Mouse (Mus musculus) lung, embryonic 14.5 days (tissue): Measurements from ENCODE around the gene Fat3. TPM values are rescaled to one million over a fixed set of nuclear protein-coding genes. Genes with fewer than 3 reads are reported as not detected.

ENCODE experiments used
- ATAC-seq: fragments of 200-750 bp; cut with Nextera tagmentation; 2 replicates; pipeline ENCODE4 v1.8.0; 2017; ENCODE audit warnings: mild to moderate bottlenecking, moderate TSS enrichment, moderate library complexity; ENCODE audit not compliant: insufficient read depth
- DNase-seq: peaks from one replicate; pipeline ENCODE4 v3.0.0-alpha.2; 2015
- H3K27ac ChIP-seq: fragments of 300-500 bp; sonication (generic); 2 replicates; pipeline ENCODE4 v1.5.1; 2014; ENCODE audit warnings: low read depth, mild to moderate bottlenecking, moderate library complexity
- H3K27me3 ChIP-seq: fragments of 300-500 bp; sonication (generic); 2 replicates; pipeline ENCODE4 v1.6.1; 2014; ENCODE audit warnings: low read length, control low read depth; ENCODE audit not compliant: insufficient read depth
- H3K36me3 ChIP-seq: fragments of 300-500 bp; sonication (generic); 2 replicates; pipeline ENCODE4 v1.6.1; 2014; ENCODE audit warnings: control low read depth; ENCODE audit not compliant: insufficient read depth
- H3K4me1 ChIP-seq: fragments of 300-500 bp; sonication (generic); 2 replicates; pipeline ENCODE4 v1.6.1; 2014; ENCODE audit warnings: antibody characterized with exemption, control low read depth; ENCODE audit not compliant: insufficient read depth
- H3K4me2 ChIP-seq: fragments of 300-500 bp; sonication (generic); 2 replicates; pipeline ENCODE4 v1.6.1; 2014; ENCODE audit warnings: mild to moderate bottlenecking
- H3K4me3 ChIP-seq: fragments of 300-500 bp; sonication (generic); 2 replicates; pipeline ENCODE4 v1.5.1; 2014; ENCODE audit warnings: low read depth, low read length
- H3K9ac ChIP-seq: fragments of 300-500 bp; sonication (generic); 2 replicates; pipeline ENCODE4 v1.6.1; 2014
- H3K9me3 ChIP-seq: fragments of 300-500 bp; sonication (generic); 2 replicates; pipeline ENCODE4 v1.6.1; 2016; ENCODE audit warnings: low read depth, low read length, control low read depth
- CTCF ChIP-seq: IDR thresholded peaks from 2 replicates; pipeline ENCODE4 v1.5.1; 2016; ENCODE audit warnings: antibody characterized with exemption, low read depth
- WGBS: fragments of 180-500 bp; shearing (Covaris S2); extraction: QIAGEN DNeasy Blood & Tissue Kit; methylation state at CpG from one replicate; pipeline ENCODE4 v1.1.7; 2014; 5-methylcytosine and 5-hydroxymethylcytosine counted together
- polyA plus RNA-seq: library from polyadenylated mRNA; unstranded; fragments of >200 nt; fragmentation: Nextera tagmentation; extraction: Ambion mirVana; gene quantifications from 2 replicates; pipeline ENCODE4 v1.2.1, GENCODE M21; 2014

The Fat3 gene
- polyA plus RNA-seq, 1 experiment from 2014 or later = 1.2 TPM

GRCm38 (mm10) chr9:15927378-15928083, 573.6 kb downstream of the Fat3 start:
- no peak for DNase-seq
- Histone ChIP-seq H3K9me3 (no peaks in the 10 kb centered on the region), H3K4me1 (no peaks in the 10 kb centered on the region), H3K4me3 (no peak overlapping the region), H3K9ac (no peak overlapping the region), H3K36me3 (no peaks in the 10 kb centered on the region), H3K27ac (no peak overlapping the region), H3K4me2 (no peak overlapping the region), H3K27me3 (no peaks in the 10 kb centered on the region)
- no peak for TF ChIP-seq CTCF
- 47% methylated on average over 5 of the region's 5 CpGs for WGBS
- ATAC-seq = no peak

GRCm38 (mm10) chr9:15925237-15925636, 575.8 kb downstream of the Fat3 start:
- H3K9ac ChIP-seq = no peak overlapping the region
- no peaks in the 10 kb centered on the region for H3K27me3 ChIP-seq
- no peak for TF ChIP-seq CTCF
- no peaks in the 10 kb centered on the region for H3K4me1 ChIP-seq
- WGBS = 87% methylated on average over 5 of the region's 5 CpGs
- no peaks in the 10 kb centered on the region for H3K9me3 ChIP-seq
- no peak overlapping the region for H3K27ac ChIP-seq
- ATAC-seq (no peak), DNase-seq (no peak)
- no peak overlapping the region for H3K4me3 ChIP-seq
- H3K4me2 ChIP-seq = no peak overlapping the region
- no peaks in the 10 kb centered on the region for H3K36me3 ChIP-seq

- Histone ChIP-seq H3K9ac (no peak overlapping the region), H3K36me3 (no peaks in the 10 kb centered on the region), H3K4me1 (no peaks in the 10 kb centered on the region), H3K4me2 (no peak overlapping the region), H3K27me3 (no peaks in the 10 kb centered on the region), H3K4me3 (no peak overlapping the region), H3K27ac (no peak overlapping the region), H3K9me3 (no peaks in the 10 kb centered on the region)
- WGBS = 68% methylated on average over 4 of the region's 4 CpGs
- DNase-seq = no peak
- TF ChIP-seq CTCF = no peak
- ATAC-seq = no peak
These were observed 580.8 kb downstream of the Fat3 start for GRCm38 (mm10) chr9:15920271-15920670.

- H3K4me1 ChIP-seq = no peaks in the 10 kb centered on the region
- TF ChIP-seq CTCF = peak; percentile 54
- H3K27ac ChIP-seq = no peak overlapping the region
- peak; percentile 58 for DNase-seq
- ATAC-seq = no peak
- no peak overlapping the region for H3K4me3 ChIP-seq
- H3K36me3 ChIP-seq = no peaks in the 10 kb centered on the region
- H3K4me2 ChIP-seq = no peak overlapping the region
- H3K27me3 ChIP-seq = no peaks in the 10 kb centered on the region
- H3K9me3 ChIP-seq = no peaks in the 10 kb centered on the region
- no peak overlapping the region for H3K9ac ChIP-seq
- 56% methylated on average over 5 of the region's 5 CpGs for WGBS
These were observed 581.6 kb downstream of the Fat3 start for GRCm38 (mm10) chr9:15919373-15920005.

GRCm38 (mm10) chr9:15916600-15916999, 584.5 kb downstream of the Fat3 start:
- Histone ChIP-seq H3K27ac (no peak overlapping the region), H3K4me3 (no peak overlapping the region), H3K36me3 (no peaks in the 10 kb centered on the region), H3K4me1 (no peaks in the 10 kb centered on the region), H3K9ac (no peak overlapping the region), H3K27me3 (no peaks in the 10 kb centered on the region), H3K9me3 (no peaks in the 10 kb centered on the region), H3K4me2 (no peak overlapping the region)
- TF ChIP-seq CTCF = no peak
- DNase-seq = no peak
- ATAC-seq = no peak

- H3K27ac ChIP-seq = no peak overlapping the region
- H3K4me1 ChIP-seq = no peaks in the 10 kb centered on the region
- DNase-seq (no peak), ATAC-seq (no peak)
- TF ChIP-seq CTCF = no peak
- H3K9me3 ChIP-seq = no peaks in the 10 kb centered on the region
- H3K4me2 ChIP-seq = no peak overlapping the region
- H3K9ac ChIP-seq = no peak overlapping the region
- no peaks in the 10 kb centered on the region for H3K27me3 ChIP-seq
- no peak overlapping the region for H3K4me3 ChIP-seq
- 33% methylated on average over 1 of the region's 1 CpGs for WGBS
- no peaks in the 10 kb centered on the region for H3K36me3 ChIP-seq
These were observed 588.4 kb downstream of the Fat3 start for GRCm38 (mm10) chr9:15912735-15913134.

- no peaks in the 10 kb centered on the region for H3K36me3 ChIP-seq
- no peak overlapping the region for H3K9ac ChIP-seq
- no peaks in the 10 kb centered on the region for H3K9me3 ChIP-seq
- H3K4me2 ChIP-seq = no peak overlapping the region
- WGBS = 59% methylated on average over 2 of the region's 2 CpGs
- no peak overlapping the region for H3K4me3 ChIP-seq
- no peak for TF ChIP-seq CTCF
- no peak for DNase-seq
- no peaks in the 10 kb centered on the region for H3K4me1 ChIP-seq
- no peak overlapping the region for H3K27ac ChIP-seq
- no peaks in the 10 kb centered on the region for H3K27me3 ChIP-seq
- ATAC-seq = no peak
These were observed 591.5 kb downstream of the Fat3 start for GRCm38 (mm10) chr9:15909397-15910113.
